Mouse (Mus musculus): ENCODE measurements around the gene Casc3. TPM values are rescaled to one million over a fixed set of nuclear protein-coding genes. Genes with fewer than 3 reads are reported as not detected.
A peak's percentile ranks its signal among the peaks of the same experiment; 100 is the strongest.

The Casc3 gene
- total RNA-seq (2022): 10 to 100 TPM; 53.6 to 57.8 (median 54.1) TPM

DNA sequence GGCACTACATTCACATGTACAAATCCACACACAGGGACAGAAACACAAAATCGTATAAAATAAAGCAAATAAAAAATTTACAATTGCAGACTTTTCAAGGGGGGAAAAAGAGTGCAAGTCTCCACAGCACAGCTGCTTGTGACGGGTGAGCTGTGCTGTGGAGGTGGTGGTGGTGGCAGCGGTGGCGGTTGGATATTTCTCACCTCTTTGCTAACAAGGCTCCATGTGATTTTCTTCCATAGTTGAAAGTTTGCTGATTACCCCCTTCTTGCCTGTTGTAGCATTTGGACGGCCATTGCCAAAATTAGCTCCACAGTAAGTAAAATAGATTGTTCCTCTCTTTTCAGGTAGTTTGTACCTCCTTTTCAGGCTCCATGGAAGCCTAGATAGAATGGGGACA lies at the start of gene Casc3:
Gene Casc3 (plus strand): TSS at position 301 of the 400 bp plus-strand sequence.
- DNase-seq (ENCODE audit: low spot score in 2 of 2): no peak

DNA sequence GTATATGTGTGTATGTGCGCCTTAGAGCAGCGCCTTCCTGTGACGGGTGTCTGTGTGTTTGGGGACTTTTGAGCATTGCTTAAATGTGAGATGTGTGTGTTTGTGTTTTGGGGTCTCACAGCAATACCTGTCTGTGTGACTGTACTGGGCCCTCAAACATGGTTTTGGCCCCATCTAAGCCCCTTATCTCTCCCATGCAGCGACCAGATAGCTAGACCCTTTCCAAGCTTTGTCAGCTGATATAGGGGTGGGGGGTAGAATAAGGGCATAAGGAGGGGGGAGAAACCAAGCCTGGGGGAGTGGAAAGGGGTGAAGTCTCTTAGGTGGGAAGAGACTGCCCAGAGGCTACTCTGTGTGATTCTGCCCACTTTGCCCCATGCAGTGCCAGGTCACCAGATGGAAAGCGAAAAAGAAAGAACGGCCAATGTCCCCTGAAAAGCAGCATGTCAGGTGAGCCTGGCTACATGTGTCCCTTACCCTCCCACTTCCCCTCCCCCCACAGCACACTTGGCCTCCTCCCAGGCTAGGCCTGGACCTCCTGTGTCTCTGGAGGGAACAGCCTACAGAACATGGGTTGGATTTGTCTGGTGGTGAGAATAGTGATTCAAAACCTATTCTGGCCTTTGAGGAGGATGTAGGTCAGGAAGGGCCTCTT lies 48.9 kb upstream of the Casc3 start:
- DNase-seq (ENCODE audit: low spot score in 2 of 2): no peak

DNA sequence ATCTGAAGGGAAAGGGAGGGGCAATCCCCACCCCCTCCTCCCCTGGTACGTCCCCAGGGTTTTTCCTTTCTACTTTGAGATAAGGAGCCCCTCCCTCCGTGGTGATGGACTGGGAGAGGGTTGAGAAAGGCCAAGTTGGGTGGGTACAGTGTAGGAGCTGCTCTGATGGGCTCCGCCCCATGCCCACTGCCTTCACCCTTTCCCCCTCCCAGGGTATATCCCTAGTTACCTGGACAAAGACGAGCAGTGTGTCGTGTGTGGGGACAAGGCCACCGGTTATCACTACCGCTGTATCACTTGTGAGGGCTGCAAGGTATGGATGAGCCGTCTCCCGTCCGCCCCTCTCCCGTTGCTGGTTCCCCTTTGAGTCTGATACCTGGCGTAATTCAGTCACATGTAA lies 48.0 kb upstream of the Casc3 start:
- DNase-seq (ENCODE audit: low spot score in 2 of 2): no peak

DNA sequence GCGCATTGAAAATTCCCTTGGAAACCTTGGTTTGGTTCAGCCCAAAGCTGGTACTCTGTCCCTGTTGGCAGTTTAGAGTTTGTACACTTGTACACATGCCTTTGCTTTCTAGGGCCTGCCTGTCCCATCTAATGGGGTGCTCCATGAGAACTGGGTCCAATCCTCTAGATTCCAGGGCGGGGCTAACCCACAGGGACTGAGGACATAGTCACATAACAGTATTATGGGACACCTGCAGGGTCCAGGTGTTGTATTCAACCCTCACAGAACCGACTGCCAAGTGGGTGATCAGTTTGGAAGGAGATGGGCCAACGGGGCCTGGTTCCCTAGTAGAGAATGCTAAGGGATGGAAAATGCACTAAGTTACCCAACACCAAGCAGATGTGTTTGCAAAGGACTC lies 42.8 kb upstream of the Casc3 start:
- no peak for DNase-seq (ENCODE audit: low spot score in 2 of 2)

DNA sequence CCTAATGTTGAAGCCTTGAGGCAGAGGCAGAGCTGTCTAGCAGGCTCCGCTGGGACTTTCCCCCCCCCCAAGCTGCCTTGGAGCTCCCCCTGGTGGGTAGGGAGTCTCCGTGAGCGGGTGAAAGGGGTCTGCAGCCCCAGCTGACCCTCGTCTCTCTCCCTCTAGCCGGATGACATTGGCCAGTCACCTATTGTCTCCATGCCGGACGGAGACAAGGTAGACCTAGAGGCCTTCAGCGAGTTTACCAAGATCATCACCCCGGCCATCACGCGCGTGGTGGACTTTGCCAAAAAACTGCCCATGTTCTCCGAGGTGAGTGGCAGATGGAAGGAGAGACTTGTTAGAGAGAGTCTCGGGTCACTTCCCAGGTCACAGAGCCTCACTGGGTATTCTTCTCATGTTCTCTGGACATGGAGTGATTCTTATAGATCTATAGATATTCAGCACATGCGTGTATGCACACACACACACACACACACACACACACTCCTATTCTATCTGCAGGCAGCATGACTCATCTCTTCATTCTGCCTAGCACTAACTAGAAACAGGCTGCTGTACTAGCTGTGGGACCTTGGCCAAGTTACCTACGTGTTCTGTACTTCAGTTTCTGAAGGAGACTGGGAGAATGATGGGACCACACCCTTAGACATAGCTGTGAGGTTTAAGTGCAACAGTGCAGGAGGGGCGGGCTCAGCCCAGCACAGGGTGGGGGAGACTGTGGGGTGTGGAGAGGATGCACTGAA lies 41.8 kb upstream of the Casc3 start:
- peak in 1 of 2 experiments; percentile 84 for DNase-seq (ENCODE audit: low spot score in 2 of 2)

DNA sequence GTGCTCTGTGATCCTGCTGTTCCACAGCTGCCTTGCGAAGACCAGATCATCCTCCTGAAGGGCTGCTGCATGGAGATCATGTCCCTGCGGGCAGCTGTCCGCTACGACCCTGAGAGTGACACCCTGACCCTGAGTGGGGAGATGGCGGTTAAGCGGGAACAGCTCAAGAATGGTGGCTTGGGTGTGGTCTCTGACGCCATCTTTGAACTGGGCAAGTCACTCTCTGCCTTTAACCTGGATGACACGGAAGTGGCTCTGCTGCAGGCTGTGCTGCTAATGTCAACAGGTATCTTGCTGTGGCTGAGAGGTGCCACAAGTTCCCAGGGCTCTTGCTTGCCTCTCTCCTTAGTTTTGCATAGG lies 41.2 kb upstream of the Casc3 start:
- no peak for DNase-seq (ENCODE audit: low spot score in 2 of 2)

DNA sequence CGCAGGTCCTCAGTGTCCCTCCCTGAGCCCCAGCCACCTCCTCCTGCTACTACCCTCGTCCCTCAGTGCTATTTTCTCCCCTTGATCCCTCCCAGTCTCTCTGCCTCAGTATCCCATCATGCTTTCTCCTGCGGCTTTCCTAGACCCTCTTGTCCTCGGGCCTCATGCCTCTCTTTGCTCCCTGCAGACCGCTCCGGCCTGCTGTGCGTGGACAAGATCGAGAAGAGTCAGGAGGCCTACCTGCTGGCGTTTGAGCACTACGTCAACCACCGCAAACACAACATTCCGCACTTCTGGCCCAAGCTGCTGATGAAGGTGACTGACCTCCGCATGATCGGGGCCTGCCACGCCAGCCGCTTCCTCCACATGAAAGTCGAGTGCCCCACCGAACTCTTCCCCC lies 40.6 kb upstream of the Casc3 start:
- no peak for DNase-seq (ENCODE audit: low spot score in 2 of 2)

DNA sequence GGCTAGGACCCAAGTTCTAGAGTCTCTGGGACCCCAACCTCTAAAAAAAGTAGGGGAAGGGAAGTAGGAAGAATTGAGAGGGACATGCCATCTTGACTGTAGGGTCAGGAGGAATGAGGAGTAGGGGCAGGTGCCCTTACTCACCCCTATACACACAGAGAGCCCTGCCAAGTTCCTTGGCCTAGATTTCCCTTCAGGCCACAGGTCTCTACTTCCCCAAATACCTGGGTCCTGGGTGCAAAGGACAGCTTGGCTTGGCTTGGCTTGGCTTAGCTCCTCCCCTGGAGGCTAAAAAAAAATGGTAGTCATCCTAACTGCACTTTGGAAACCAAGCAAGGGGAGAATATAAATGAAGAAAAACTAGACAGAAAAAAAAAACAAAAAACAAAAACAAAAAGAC lies 40.0 kb upstream of the Casc3 start:
- no peak for DNase-seq (ENCODE audit: low spot score in 2 of 2)

DNA sequence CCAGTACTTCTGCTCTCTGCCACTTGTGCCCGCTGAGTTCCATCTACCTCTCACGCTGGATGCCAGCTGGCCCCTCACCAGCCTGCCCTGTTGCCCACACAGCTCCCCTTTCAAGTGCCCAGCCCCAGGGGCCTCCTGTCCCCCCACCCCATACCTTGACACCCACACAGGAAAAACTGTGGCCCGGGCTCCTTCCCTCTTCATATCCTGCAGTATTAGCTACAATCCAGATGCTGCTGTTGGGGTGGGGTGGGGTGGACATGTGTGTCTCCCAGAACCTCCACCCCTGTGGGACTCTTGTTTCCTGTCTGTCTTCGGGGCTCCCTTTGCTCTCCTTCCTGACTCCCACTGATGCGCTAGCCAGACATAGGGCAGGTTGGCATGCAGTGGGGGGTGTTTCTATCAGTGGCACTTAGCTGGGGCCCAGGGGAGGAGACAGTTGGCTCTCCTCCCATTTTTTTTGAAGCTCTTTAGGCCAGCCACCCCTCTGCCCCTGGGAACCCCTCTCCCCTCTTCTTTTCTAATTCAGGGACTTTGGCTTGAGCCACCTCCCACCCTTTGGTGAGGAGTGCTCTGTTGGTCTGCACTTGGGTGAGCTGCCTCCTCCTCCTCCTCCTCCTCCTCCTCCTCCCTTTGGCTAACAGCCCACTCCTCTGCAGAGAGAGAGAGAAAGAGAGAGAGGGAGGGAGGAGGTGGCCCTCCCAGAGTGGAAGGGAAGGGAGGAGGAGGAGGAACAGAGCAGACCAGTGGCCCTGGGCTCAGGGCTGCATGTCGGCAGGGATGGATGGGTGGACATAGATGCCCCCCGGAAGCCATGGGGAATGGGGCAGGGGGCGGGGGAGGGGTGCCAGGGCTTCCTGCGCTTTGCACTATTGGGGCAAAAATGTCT lies 39.0 kb upstream of the Casc3 start:
- no peak for DNase-seq (ENCODE audit: low spot score in 2 of 2)

DNA sequence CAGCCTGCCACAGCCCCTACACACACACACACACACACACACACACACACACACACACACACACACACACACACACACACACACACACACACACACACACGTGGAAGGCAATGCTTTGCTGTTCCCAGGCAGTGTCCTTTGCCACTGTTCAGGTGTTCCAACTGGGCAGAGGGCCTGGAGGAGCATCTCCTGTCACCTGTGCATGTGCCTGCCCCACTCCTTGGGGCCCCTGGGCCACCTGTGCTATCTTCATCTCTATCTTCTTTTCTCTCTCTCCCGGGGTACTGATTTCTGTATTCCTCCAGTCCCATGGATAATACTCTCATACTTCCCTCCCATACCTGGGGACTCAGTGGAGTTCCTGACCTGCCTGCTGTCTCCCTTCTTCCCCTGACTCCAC lies 38.4 kb upstream of the Casc3 start:
- DNase-seq (ENCODE audit: low spot score in 2 of 2): no peak

DNA sequence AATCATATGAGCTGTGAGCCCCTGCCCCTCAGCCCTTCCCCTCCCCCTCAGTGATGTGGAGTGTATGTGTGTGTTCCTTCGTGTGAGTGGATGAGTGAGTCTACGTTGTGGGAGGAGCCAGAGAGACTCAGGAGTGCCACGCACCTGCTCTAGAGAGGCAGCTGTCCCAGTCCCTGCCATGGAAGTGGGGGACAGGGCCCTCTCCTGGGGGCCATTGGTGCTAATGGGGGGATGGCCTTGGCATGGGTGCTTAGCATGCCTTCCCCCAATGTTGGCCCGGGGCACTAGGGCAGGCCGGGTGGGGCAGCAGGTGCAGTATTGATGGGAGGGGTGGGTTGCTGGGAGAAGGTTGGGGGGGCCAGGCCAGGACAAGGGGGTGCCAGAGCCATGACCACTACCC lies 37.9 kb upstream of the Casc3 start:
- no peak for DNase-seq (ENCODE audit: low spot score in 2 of 2)

DNA sequence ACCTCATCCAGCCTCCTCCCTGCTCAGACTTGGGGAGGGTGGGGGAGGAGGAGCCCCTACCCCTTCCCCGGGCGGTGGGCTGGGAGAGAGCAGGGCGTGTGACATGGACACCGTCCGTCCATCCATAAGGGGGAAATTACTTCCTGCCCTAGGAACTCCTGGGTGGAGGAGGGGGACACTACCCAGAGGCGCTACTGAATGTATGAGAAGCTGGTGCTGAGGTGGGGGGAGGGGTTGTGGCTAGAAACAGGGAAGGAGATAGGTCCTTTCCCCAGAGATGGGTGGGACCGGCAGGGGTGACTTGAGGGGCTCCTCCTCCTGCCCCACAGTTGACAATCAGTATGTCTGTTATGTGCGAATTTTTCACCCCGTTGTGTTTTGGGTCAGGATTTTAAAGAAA lies 37.4 kb upstream of the Casc3 start:
- DNase-seq (ENCODE audit: low spot score in 2 of 2): peak in 1 of 2 experiments; percentile 77

DNA sequence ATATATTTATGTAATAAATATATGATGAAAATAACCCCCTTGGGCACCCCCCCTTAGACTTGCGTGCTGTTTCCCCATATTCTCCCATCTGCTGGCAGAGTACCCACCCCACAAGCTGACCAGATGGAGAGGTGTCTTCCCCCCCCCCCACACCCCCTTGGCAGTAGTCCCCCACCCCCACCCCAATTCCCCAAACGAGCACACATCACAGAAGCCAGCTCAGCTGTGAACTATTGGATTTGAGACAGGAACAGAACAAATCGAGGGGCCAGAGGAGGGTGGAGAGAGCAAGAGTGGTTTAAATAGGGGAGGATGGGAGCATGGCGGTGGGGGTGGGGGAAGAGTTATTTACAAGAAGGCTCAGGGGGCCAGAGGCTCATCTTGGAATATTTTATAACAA lies 37.0 kb upstream of the Casc3 start:
- no peak for DNase-seq (ENCODE audit: low spot score in 2 of 2)

DNA sequence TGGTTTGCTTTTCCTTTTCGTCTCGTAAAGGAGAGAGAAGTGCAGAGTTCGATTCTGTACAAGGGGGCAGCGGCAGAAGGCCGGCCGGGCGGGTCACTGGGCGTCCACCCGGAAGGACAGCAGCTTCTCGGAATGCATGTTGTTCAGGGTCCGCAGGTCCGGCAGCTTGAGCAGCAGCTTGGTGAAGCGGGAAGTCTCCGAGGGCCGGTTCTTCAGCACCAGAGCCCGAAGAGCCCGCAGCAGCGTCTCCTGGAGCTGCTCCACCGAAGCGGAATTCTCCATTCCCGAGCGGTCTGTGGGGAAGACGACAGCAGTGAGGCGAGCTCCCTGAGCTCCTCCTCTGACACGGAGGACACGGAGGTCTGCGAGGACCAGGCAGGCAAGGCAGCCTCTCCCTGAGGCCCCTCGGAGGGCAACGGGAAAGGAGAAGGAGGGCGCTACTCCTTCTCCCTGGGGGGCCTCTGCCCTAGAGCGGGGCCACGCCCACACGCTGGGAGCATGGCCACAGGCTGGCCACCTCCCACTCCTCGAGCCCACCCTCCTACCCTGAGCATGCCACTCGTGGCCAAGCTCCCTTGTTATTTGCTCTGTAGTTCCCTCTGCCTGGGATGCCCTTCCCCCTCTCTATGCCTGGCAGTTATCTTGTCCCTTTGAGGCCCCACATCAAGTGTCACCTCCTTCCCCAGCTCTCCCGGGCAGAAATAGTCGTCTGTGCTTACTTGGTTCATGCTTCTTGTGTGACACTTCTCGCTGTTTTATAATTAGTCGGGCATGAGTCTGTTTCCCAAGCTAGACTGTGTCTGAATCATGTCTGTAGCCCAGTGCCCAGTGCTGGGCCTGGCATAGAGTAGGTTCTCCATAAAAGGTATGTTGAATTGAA lies 36.3 kb upstream of the Casc3 start:
- peak in 1 of 2 experiments; percentile 46 for DNase-seq (ENCODE audit: low spot score in 2 of 2)

DNA sequence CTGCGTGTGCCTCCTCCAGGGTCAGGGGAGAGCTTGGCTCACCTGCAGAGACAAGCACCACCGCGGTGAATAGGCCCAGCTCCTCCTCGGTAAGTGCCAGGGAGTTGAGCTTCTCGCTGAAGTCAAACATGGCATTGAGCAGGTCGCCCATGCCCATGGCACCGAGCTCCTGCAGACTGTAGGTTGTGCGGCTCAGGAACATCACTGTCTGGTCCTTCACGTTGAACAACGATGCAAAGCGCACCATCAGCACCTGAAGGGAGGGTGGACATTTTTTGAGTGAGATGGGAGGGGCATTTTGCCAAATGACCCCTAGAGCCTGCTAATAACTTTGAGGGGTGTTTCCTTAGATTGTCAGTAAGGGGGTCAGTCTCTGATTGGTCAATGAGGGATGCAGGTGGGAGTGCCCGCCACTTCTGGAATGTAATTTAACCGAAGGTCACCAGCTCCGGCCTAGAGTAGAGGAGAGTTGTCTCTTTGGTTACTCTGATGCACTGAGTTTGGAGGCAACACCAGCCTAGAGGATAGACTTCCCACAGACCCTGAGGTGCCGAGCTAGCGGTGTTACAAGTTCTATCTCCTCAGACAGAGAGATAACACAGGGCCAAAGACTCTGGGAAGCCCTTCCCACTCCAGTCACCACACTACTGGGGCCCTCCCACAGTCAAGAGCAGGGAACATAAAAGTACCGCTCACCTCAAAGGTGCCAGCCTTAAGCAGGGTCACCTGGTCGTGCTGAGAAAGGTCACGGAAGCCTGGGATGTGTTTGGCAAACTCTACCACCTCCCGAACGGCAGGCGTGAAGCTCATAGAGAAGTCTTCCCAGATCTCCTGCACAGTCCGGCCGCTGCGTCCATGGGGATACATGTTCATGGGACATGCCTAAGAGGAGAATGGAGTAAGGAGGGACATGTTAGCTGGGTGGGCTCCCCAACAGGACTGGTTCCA lies 35.4 kb upstream of the Casc3 start:
- peak in 1 of 2 experiments; percentile 38 for DNase-seq (ENCODE audit: low spot score in 2 of 2)

DNA sequence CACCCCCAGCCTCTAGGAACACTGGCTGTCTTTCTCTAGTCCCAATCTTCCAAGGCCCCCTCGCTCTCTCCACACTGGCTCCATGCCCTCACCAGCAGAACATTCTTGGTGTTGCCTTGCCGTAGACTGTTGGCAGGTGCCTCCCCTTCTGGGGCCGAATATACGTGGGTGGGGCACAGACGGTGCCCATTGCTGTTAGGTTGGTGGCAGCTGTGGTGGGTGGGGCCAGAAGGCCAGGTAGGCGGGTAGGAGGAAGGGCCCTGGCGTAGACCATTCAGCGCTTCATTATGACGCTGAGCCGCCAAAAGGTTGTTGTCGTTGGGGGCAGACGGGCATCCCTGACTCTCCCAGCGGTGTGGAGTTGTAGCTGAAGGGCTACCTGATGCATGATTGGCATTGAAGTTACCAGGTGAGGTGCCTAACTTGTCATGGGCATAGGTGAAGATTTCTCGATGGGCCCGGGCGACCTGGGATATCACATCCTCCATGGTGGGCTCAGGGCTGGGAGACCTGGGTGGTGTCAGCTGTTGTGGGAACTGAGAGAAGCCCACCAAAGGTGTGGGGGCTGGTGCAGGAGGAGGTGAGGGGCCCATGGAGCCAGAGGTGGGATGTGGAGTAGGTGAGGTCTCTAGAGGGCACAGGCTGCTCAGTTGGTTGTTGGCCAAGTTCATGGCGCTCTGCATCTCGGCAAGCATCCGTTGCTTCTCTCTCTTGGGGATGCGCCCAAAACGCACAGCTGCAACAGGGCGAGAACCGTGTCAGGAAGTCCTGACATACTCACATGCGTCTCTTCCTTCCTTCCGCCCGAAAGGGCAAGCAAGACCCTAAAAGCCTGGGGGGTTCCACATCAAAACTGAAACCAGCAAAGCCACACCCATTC lies 34.4 kb upstream of the Casc3 start:
- peak in 1 of 2 experiments; percentile 89 for DNase-seq (ENCODE audit: low spot score in 2 of 2)

DNA sequence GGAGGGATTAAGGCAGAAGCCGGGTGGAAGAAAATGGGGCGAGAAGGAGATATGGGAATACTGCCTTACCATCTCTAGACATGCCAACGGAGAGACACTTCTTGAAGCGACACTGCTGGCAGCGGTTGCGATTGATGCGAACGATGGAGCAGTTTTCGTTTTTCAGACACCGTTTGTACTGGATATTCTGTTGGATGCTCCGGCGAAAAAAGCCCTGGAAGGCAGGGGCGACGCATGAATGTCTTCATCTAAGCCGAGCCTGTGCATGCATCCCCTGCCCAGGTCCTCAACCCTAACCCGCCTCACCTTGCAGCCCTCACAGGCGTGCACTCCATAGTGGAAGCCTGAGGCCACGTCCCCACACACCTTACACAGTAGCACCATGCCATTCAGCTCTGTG lies 33.6 kb upstream of the Casc3 start:
- no peak for DNase-seq (ENCODE audit: low spot score in 2 of 2)

DNA sequence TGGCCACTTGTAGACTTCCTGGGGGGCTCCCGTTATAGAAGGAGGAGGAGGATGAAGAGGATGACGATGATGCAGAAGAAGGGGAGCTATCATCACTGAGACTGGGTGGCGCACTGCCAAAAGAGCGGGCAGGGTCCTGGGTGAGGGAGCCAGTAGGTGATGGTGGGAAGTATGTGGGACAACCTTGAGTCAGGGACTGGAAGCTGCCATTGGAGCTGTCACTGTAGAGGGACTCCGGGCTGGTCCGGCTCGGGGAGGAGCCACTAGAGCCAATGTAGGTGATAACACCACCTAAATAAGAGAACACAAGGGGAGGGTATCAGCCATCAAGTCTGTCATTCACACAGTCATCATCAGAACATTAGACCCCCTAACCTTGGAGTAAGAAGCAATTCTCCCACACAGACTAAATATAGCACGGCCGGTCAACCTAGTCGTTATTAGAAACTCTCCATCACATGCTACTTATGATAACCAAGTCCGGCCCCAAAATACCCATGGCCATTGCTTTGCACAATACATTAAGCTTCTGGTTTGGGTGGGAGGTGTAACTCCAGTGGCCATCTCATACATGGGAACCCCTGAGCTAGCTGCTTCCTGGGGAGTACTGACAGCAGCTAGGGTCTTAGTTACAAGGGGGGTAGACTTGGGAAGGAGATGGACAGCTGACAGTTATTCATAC lies 32.7 kb upstream of the Casc3 start:
- peak in 1 of 2 experiments; percentile 63 for DNase-seq (ENCODE audit: low spot score in 2 of 2)

Measured in left cerebral cortex, adult 8-10 months (tissue).